Mouse (Mus musculus) testis, postnatal 14 days (tissue): ENCODE data around the gene Il18bp.

ENCODE experiments used
- DNase-seq: peaks from one replicate; pipeline ENCODE4 v3.0.0; 2021; ENCODE audit warnings: low spot score

The Il18bp gene

GRCm38 (mm10) chr7:102000921-102001630 is 17.4 kb downstream of the Il18bp start:
- peak; percentile 49 for DNase-seq

DNA sequence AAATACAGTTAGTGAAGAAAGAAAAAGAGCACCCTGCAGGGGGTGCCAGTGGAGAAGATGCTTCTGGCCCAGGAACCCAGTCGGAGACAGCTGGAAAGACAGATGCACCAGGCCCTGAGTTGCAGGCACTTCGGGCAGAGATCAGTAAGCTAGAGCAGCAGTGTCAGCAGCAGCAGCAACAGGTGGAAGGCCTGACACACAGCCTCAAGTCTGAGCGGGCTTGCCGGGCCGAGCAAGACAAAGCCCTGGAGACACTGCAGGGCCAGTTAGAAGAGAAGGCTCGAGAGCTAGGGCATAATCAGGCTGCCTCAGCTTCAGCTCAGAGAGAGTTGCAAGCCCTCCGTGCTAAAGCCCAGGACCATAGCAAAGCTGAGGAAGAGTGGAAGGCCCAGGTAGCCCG is 18.2 kb downstream of the Il18bp start:
- DNase-seq, result no peak

DNA sequence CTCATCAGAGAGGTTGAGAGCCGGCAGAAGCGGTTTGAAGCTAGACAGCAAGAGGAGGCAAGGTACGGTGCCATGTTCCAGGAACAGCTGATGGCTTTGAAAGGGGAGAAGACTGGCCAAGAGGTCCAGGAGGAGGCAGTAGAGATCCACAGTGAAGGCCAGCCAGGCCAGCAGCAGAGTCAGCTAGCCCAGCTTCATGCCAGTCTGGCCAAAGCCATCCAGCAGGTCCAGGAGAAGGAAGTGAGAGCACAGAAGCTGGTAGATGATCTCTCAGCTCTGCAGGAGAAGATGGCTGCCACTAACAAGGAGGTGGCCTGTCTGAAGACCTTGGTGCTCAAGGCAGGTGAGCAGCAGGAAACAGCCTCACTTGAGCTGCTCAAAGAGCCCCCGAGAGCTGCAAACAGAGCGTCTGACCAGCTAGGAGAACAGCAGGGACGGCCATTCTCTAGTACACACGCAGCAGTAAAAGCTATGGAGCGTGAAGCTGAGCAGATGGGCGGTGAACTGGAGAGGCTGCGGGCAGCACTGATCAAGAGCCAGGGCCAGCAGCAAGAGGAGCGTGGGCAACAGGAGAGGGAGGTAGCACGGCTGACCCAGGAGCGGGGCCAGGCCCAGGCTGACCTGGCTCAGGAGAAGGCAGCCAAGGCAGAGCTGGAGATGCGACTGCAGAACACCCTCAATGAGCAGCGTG is 18.9 kb downstream of the Il18bp start:
- no peak for DNase-seq

GRCm38 (mm10) chr7:101998194-101998927 is 20.1 kb downstream of the Il18bp start:
- peak; percentile 70 for DNase-seq

DNA sequence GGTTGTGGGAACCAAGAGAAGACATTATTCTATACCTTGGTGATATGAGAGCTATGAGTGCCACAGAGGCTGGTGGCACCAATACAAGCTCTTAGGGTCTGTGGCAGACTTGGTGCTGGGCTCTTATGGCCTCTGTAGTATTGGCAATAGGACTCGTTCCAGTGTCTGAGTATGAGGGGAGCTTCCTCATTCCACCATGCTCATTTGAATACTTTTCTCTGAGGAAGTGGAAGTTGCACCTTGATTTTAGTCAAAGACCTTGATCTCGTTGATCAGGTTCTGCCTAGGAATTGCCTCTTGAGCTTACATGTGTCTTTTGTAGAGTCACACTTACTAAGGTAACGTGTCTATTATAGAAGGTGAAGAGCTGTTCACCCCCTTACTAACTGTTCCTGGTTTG is 24.2 kb downstream of the Il18bp start:
- DNase-seq, result no peak

GRCm38 (mm10) chr7:101985081-101985480 is 33.4 kb downstream of the Il18bp start:
- DNase-seq, result no peak

DNA sequence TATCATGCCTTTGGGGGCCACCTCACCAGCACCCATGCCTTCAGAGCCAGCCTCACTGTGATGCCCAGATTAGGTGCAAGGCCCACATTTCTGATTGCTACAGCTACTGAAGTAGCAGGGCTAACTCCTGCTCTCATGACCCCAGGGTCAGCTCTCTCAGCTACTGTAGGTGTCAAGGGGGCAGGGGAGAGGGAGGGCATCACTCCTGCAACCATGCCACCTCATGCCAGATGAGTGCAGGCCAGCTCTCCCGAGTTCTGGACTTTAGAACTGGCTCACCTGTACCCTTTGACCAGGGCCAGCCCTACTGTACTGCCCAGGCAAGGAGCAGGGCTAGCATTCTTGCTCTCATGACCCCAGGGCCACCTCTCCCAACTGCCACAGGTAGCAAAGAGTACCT is 35.8 kb downstream of the Il18bp start:
- no peak for DNase-seq

- DNase-seq, result no peak
These were observed 44.0 kb downstream of the Il18bp start for GRCm38 (mm10) chr7:101974505-101974904.

DNA sequence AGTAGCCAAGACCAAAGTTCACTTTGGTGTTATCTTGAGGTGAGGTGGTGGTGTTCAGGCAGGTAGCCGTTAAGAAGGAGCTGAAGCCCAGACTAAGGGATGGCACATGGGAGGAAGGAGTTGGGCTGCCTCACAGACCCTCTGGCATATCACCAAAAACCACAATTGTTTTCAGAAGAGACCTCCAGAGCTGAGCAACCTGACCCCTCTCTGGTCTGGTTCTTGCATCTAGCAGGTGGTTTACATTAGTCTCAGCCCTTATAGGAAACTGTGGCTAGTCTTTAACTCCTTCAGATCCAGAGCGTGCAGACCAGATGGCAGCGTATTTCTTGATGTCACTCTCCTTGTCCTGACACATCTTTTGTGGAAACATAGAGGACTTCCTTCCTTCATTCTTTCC is 44.8 kb downstream of the Il18bp start:
- DNase-seq, result no peak

- DNase-seq, result no peak
These were observed 46.8 kb downstream of the Il18bp start for GRCm38 (mm10) chr7:101971721-101972120.

GRCm38 (mm10) chr7:101970821-101971461 is 47.5 kb downstream of the Il18bp start:
- peak; percentile 75 for DNase-seq

GRCm38 (mm10) chr7:101970429-101970775 is 48.1 kb downstream of the Il18bp start:
- peak; percentile 87 for DNase-seq

DNA sequence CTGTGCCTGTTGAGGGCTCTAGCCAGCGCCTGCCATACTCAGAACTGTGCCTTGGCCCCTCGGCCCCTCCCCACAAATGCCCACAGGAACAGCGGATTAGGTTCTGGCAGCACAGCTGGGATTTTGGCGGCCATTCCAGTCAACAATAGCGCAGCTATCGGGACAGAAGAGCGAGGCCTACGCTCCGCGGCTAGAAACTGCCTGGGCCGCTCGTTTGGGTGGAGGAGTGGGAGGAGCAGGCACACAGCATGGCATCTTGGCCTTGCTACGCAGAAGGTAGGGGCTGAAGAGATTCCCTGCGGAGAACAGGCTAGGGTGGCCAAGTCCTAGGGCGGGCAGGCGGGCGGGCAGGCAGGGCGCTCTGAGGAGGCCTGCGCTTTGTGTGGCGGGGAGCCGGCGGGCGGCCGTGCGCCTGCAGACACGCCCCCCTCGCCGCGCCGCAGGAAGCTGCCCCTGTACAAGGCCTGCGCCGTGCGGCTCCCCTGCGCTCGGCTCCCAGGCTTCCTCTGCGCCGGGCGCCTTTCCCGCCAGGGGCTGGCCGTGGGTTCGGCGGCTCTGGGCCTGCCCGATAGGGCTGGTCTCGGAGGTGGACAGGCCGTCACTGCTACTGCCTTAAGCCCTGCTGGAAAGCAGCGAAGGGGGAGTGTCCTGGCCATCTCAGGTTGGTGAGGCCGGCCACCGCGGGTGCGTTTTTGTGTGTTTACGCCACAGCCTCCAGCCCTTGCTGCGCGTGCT is 48.6 kb downstream of the Il18bp start:
- peak; percentile 89 for DNase-seq

DNA sequence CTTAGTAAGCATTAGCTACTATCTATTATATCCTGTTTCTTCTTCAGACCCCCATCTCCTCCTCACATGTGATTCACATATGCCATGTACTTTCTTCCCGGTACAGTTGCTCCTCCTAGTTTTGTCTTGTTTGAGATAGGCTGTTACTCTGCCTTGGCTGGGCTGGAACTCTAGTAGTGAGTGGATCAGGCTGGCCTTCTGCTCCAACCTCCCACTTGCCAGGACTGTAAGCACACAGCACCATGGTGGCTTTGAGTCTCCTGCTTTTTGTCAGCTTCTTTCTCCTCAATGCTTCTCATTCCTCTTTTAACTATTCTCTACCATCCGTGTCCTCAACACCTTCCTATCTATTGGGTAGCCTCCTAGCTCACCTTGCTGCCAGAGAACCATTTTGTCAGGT is 49.7 kb downstream of the Il18bp start:
- no peak for DNase-seq

GRCm38 (mm10) chr7:101967256-101967655 is 51.2 kb downstream of the Il18bp start:
- DNase-seq, result no peak

DNA sequence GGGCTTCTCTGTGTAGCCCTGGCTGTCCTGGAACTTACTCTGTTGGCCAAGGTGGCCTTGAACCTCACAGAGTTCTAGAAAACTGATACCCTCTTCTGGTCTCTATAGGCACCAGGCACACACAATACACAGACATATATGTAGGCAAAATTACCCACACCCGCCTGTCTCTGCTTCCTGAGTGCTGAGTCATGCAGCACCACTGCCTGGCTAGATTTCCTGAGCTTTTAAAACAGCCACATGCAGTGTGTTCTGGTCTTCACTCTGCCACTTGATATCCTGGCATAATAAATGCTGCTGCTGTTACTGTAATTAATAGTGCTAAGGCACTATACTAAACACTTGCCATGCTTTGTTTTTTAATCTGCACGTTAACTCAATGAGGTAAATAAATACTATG is 52.9 kb downstream of the Il18bp start:
- no peak for DNase-seq
